ENCODE assay signal across 18 mouse cellular contexts in the genomic region with DNA sequence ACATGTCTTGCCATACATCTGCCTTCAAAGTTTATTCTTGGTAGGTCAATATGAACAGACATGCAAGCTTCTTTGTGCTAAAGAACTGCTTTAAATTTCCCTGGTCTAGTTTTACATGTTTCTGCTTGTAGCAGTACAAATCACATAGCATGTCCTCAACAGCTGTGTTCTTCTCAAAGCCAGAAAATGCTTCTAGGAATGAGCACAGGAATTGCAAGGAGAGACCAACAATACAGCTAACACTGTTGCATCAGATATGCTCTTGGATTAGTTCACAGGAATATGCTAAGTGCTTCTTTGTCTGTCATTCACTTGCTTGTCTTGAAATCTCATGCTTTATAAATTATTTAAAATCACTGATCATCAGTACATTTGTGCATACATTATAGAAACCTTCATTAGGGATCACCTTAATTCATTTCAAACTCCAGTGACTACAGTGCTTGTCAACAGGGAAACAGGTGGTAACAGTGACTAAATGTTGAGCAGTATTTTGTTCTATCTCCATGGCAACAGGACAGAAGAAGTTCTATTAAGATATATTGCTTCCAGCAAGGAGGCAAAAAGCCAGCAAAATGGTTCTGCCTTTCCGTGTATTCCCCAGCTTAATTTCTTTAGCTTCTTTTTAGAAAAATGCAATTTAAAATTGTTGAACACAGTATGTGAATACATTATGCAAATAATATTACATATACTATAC.
DNase-seq lines count a peak whose midpoint lies in the region; ATAC-seq and TF ChIP-seq lines count a peak whose summit lies in the region.
"Had no signal": no experiment of that assay in that cellular context is flagged by ENCODE, and none has a peak within 500 bp of the region (broad histone marks: within the 10 kb centered on the region; RNA-seq: fewer than 3 reads in every experiment).

No protein-coding gene starts in this region.

- ATAC-seq in forebrain, embryonic 11.5 days (replicated peaks; ENCODE audit: low FRiP score) = 0 out of 2 replicates have a peak, but pooled peaks have one; percentile 24
- ATAC-seq in forebrain, embryonic 12.5 days (ENCODE audit: low FRiP score) = no peak
- ATAC-seq in midbrain, embryonic 12.5 days (ENCODE audit: low FRiP score, low read depth) = peak; percentile 47; the same call in 1 of the 2 replicates
- ATAC-seq in embryonic facial prominence, embryonic 14.5 days (ENCODE audit: low read depth) = no peak
- ATAC-seq in midbrain, embryonic 14.5 days (ENCODE audit: low FRiP score, low TSS enrichment) = no peak
- ATAC-seq in liver, embryonic 11.5 days (replicated peaks; ENCODE audit: low FRiP score) = no peak
- ATAC-seq: intestine, postnatal 0 days had no signal

- no peaks in the 10 kb centered on the region for H3K27me3 ChIP-seq in forebrain, embryonic 11.5 days (ENCODE audit: control insufficient read depth, insufficient read depth, low read length)
- no peaks in the 10 kb centered on the region for H3K27me3 ChIP-seq in forebrain, embryonic 12.5 days
- no peaks in the 10 kb centered on the region for H3K27me3 ChIP-seq in midbrain, embryonic 12.5 days
- no peaks in the 10 kb centered on the region for H3K27me3 ChIP-seq in midbrain, embryonic 10.5 days (ENCODE audit: low read depth, poor library complexity, severe bottlenecking)
- H3K27me3 ChIP-seq in embryonic facial prominence, embryonic 14.5 days (replicated peaks; ENCODE audit: control insufficient read depth, insufficient read depth, low read length) = no peaks in the 10 kb centered on the region
- no peaks in the 10 kb centered on the region for H3K27me3 ChIP-seq in midbrain, embryonic 14.5 days (ENCODE audit: control insufficient read depth, insufficient read depth, low read length)
- H3K27me3 ChIP-seq in liver, embryonic 11.5 days (replicated peaks; ENCODE audit: control insufficient read depth, insufficient read depth, low read length) = no peaks in the 10 kb centered on the region
- H3K27me3 ChIP-seq: limb, embryonic 12.5 days had no signal

- no peaks in the 10 kb centered on the region for H3K9me3 ChIP-seq in forebrain, embryonic 11.5 days (ENCODE audit: control insufficient read depth, low read length)
- H3K9me3 ChIP-seq in forebrain, embryonic 12.5 days = 0 out of 2 replicates have a peak, but pooled peaks cover 4% of the 10 kb centered on the region
- H3K9me3 ChIP-seq in midbrain, embryonic 12.5 days = no peaks in the 10 kb centered on the region
- H3K9me3 ChIP-seq in midbrain, embryonic 10.5 days (replicated peaks) = peaks cover 2% of the 10 kb centered on the region; the same call in 1 of the 2 replicates
- no peaks in the 10 kb centered on the region for H3K9me3 ChIP-seq in embryonic facial prominence, embryonic 14.5 days (ENCODE audit: control insufficient read depth, low read length)
- H3K9me3 ChIP-seq in midbrain, embryonic 14.5 days (ENCODE audit: control insufficient read depth, low read length) = no peaks in the 10 kb centered on the region
- peaks cover 2% of the 10 kb centered on the region; the same call in 1 of the 2 replicates for H3K9me3 ChIP-seq in liver, embryonic 11.5 days (ENCODE audit: control insufficient read depth, low read length)

- H3K27ac ChIP-seq in forebrain, embryonic 11.5 days (ENCODE audit: low read depth, low read length) = no peak overlapping the region
- H3K27ac ChIP-seq in forebrain, embryonic 12.5 days = no peak overlapping the region
- H3K27ac ChIP-seq in midbrain, embryonic 12.5 days (replicated peaks) = no peak overlapping the region
- no peak overlapping the region for H3K27ac ChIP-seq in midbrain, embryonic 10.5 days (replicated peaks)
- H3K27ac ChIP-seq in embryonic facial prominence, embryonic 14.5 days (replicated peaks; ENCODE audit: low read depth, low read length) = no peak overlapping the region; the same call in 1 of the 2 replicates
- peak overlapping the region; percentile 61 for H3K27ac ChIP-seq in midbrain, embryonic 14.5 days (replicated peaks; ENCODE audit: low read depth, low read length)
- H3K27ac ChIP-seq in liver, embryonic 11.5 days (ENCODE audit: low read depth, low read length) = no peak overlapping the region
- H3K27ac ChIP-seq: limb, embryonic 12.5 days had no signal

- H3K4me3 ChIP-seq in forebrain, embryonic 11.5 days (ENCODE audit: low read depth, low read length) = no peak overlapping the region
- H3K4me3 ChIP-seq in forebrain, embryonic 12.5 days (replicated peaks) = no peak overlapping the region
- no peak overlapping the region for H3K4me3 ChIP-seq in midbrain, embryonic 12.5 days
- H3K4me3 ChIP-seq in midbrain, embryonic 10.5 days = no peak overlapping the region
- H3K4me3 ChIP-seq in embryonic facial prominence, embryonic 14.5 days (ENCODE audit: low read depth, low read length) = no peak overlapping the region
- no peak overlapping the region for H3K4me3 ChIP-seq in midbrain, embryonic 14.5 days (replicated peaks; ENCODE audit: low read depth, low read length)
- no peak overlapping the region for H3K4me3 ChIP-seq in liver, embryonic 11.5 days (ENCODE audit: low read depth, low read length)
- no peak overlapping the region for H3K4me3 ChIP-seq in lung, adult 2 months (replicated peaks; ENCODE audit: extremely low read depth, low read depth, low read length)
- H3K4me3 ChIP-seq: limb, embryonic 12.5 days had no signal

- no peaks in the 10 kb centered on the region for H3K36me3 ChIP-seq in forebrain, embryonic 11.5 days (ENCODE audit: control insufficient read depth, insufficient read depth, low read length)
- no peaks in the 10 kb centered on the region for H3K36me3 ChIP-seq in forebrain, embryonic 12.5 days (replicated peaks)
- H3K36me3 ChIP-seq in midbrain, embryonic 12.5 days = no peaks in the 10 kb centered on the region
- no peaks in the 10 kb centered on the region for H3K36me3 ChIP-seq in midbrain, embryonic 10.5 days
- H3K36me3 ChIP-seq in embryonic facial prominence, embryonic 14.5 days (ENCODE audit: control insufficient read depth, insufficient read depth, low read length) = no peaks in the 10 kb centered on the region
- H3K36me3 ChIP-seq in midbrain, embryonic 14.5 days (ENCODE audit: control insufficient read depth, insufficient read depth, low read length) = no peaks in the 10 kb centered on the region
- no peaks in the 10 kb centered on the region for H3K36me3 ChIP-seq in liver, embryonic 11.5 days (ENCODE audit: control insufficient read depth, insufficient read depth, low read length)
- H3K36me3 ChIP-seq: limb, embryonic 12.5 days had no signal

- no peak for TF ChIP-seq POLR2A in lung, adult 2 months (IDR thresholded peaks at IDR 0.05; ENCODE audit: borderline replicate concordance, extremely low read depth, low read depth, low read length)

- no peak for DNase-seq in forebrain, embryonic 11.5 days (ENCODE audit: low spot score)
- DNase-seq in midbrain, embryonic 10.5 days (ENCODE audit: low spot score) = no peak
- peak; percentile 64 for DNase-seq in embryonic facial prominence, embryonic 14.5 days (ENCODE audit: low spot score)
- peak; percentile 62 for DNase-seq in midbrain, embryonic 14.5 days
- no peak for DNase-seq in liver, embryonic 11.5 days (ENCODE audit: low spot score)
- no peak for DNase-seq in lung, adult 2 months
- DNase-seq: adrenal gland, adult 2 months; B cell, adult 2 months; cerebellum, adult 2 months; gastrocnemius, postnatal 10 days; kidney, postnatal 14 days; lung, postnatal 36 days; right cerebral cortex, adult 18-20 months had no signal

- TF ChIP-seq CTCF in lung, adult 2 months (IDR thresholded peaks at IDR 0.05; ENCODE audit: insufficient read depth, low read length) = no peak

- WGBS in forebrain, embryonic 11.5 days = 71% methylated on average over 1 of the region's 1 CpGs
- WGBS in forebrain, embryonic 12.5 days = 59% methylated on average over 1 of the region's 1 CpGs
- 53% methylated on average over 1 of the region's 1 CpGs for WGBS in midbrain, embryonic 12.5 days
- WGBS in midbrain, embryonic 10.5 days = 68% methylated on average over 1 of the region's 1 CpGs
- 61% methylated on average over 1 of the region's 1 CpGs for WGBS in embryonic facial prominence, embryonic 14.5 days
- 47% methylated on average over 1 of the region's 1 CpGs for WGBS in midbrain, embryonic 14.5 days
- 67% methylated on average over 1 of the region's 1 CpGs for WGBS in liver, embryonic 11.5 days
- 67% methylated on average over 1 of the region's 1 CpGs for WGBS in lung, adult 2 months

- no peak overlapping the region for H3K4me2 ChIP-seq in forebrain, embryonic 11.5 days (ENCODE audit: low read depth, low read length, severe bottlenecking)
- no peak overlapping the region for H3K4me2 ChIP-seq in forebrain, embryonic 12.5 days
- no peak overlapping the region for H3K4me2 ChIP-seq in midbrain, embryonic 12.5 days (replicated peaks)
- H3K4me2 ChIP-seq in embryonic facial prominence, embryonic 14.5 days (ENCODE audit: low read depth, low read length) = no peak overlapping the region
- H3K4me2 ChIP-seq in midbrain, embryonic 14.5 days (ENCODE audit: low read length) = no peak overlapping the region
- no peak overlapping the region for H3K4me2 ChIP-seq in liver, embryonic 11.5 days
- H3K4me2 ChIP-seq: heart, embryonic 11.5 days; limb, embryonic 12.5 days had no signal

- H3K4me1 ChIP-seq in forebrain, embryonic 11.5 days (replicated peaks; ENCODE audit: control insufficient read depth, insufficient read depth, low read length) = 0 out of 2 replicates have a peak, but pooled peaks cover 2% of the 10 kb centered on the region
- H3K4me1 ChIP-seq in forebrain, embryonic 12.5 days = no peaks in the 10 kb centered on the region
- H3K4me1 ChIP-seq in midbrain, embryonic 12.5 days = peaks cover 3% of the 10 kb centered on the region; the same call in 1 of the 2 replicates
- H3K4me1 ChIP-seq in midbrain, embryonic 10.5 days = peaks cover 10% of the 10 kb centered on the region
- H3K4me1 ChIP-seq in embryonic facial prominence, embryonic 14.5 days (ENCODE audit: control insufficient read depth, insufficient read depth, low read length) = no peaks in the 10 kb centered on the region
- peaks cover 7% of the 10 kb centered on the region; the same call in 1 of the 2 replicates for H3K4me1 ChIP-seq in midbrain, embryonic 14.5 days (ENCODE audit: control insufficient read depth, insufficient read depth, low read length)
- no peaks in the 10 kb centered on the region for H3K4me1 ChIP-seq in liver, embryonic 11.5 days (replicated peaks; ENCODE audit: control insufficient read depth, insufficient read depth, low read length)
- no peaks in the 10 kb centered on the region for H3K4me1 ChIP-seq in lung, adult 2 months (ENCODE audit: control insufficient read depth, insufficient read depth, low read length)
- H3K4me1 ChIP-seq: limb, embryonic 12.5 days had no signal

- no peak overlapping the region for H3K9ac ChIP-seq in forebrain, embryonic 11.5 days (ENCODE audit: low read length)
- H3K9ac ChIP-seq in forebrain, embryonic 12.5 days = no peak overlapping the region
- no peak overlapping the region for H3K9ac ChIP-seq in midbrain, embryonic 12.5 days (replicated peaks)
- H3K9ac ChIP-seq in embryonic facial prominence, embryonic 14.5 days (ENCODE audit: low read depth, low read length) = no peak overlapping the region
- H3K9ac ChIP-seq in midbrain, embryonic 14.5 days (replicated peaks; ENCODE audit: low read length) = no peak overlapping the region
- no peak overlapping the region for H3K9ac ChIP-seq in liver, embryonic 11.5 days (ENCODE audit: low read depth, low read length)
- H3K9ac ChIP-seq: limb, embryonic 12.5 days had no signal

Comparison
In these comparisons a context has a peak if more than half of its experiments do, and no peak if none do; other contexts are left out.
1. ATAC-seq: peak in forebrain, embryonic 11.5 days (single experiment) and midbrain, embryonic 12.5 days (single experiment); none in forebrain, embryonic 12.5 days (single experiment), embryonic facial prominence, embryonic 14.5 days (single experiment), midbrain, embryonic 14.5 days (single experiment) and liver, embryonic 11.5 days (single experiment).
2. DNase-seq: peak in embryonic facial prominence, embryonic 14.5 days (single experiment) and midbrain, embryonic 14.5 days (single experiment); none in forebrain, embryonic 11.5 days (single experiment), midbrain, embryonic 10.5 days (single experiment), liver, embryonic 11.5 days (single experiment) and lung, adult 2 months (single experiment).